Mouse (Mus musculus) neural tube, embryonic 14.5 days (tissue): ENCODE measurements at regions not wholly inside any gene's neighbourhood (a gene's known extent, or its start where the extent isn't known, plus 50 kb on each side); places are given as distances from the start of the nearest gene placed in this dataset.

ENCODE experiments used
- ATAC-seq: fragments of 200-750 bp; cut with Nextera tagmentation; 2 replicates; pipeline ENCODE4 v1.8.0; 2017; ENCODE audit warnings: low read depth, mild to moderate bottlenecking, moderate TSS enrichment, moderate library complexity
- H3K27ac ChIP-seq: fragments of 300-500 bp; sonication (generic); 2 replicates; pipeline ENCODE4 v1.5.1; 2014; ENCODE audit warnings: low read depth, mild to moderate bottlenecking, control low read depth, low read length, moderate library complexity, mixed read lengths
- H3K27me3 ChIP-seq: fragments of 300-500 bp; sonication (generic); 2 replicates; pipeline ENCODE4 v1.6.1; 2014; ENCODE audit warnings: low read length; ENCODE audit not compliant: control insufficient read depth, insufficient read depth
- H3K36me3 ChIP-seq: fragments of 300-500 bp; sonication (generic); 2 replicates; pipeline ENCODE4 v1.6.1; 2014; ENCODE audit warnings: low read length, mixed read lengths; ENCODE audit not compliant: control insufficient read depth, insufficient read depth
- H3K4me1 ChIP-seq: fragments of 300-500 bp; sonication (generic); 2 replicates; pipeline ENCODE4 v1.6.1; 2014; ENCODE audit warnings: low read length; ENCODE audit not compliant: control insufficient read depth, insufficient read depth
- H3K4me2 ChIP-seq: fragments of 300-500 bp; sonication (generic); 2 replicates; pipeline ENCODE4 v1.6.1; 2014; ENCODE audit warnings: mild to moderate bottlenecking, low read depth, low read length, control low read depth
- H3K4me3 ChIP-seq: fragments of 300-500 bp; sonication (generic); 2 replicates; pipeline ENCODE4 v1.5.1; 2014; ENCODE audit warnings: low read depth, low read length, control low read depth, mixed read lengths
- H3K9ac ChIP-seq: fragments of 300-500 bp; sonication (generic); replicated peaks from 2 replicates; pipeline ENCODE4 v1.6.1; 2014; ENCODE audit warnings: low read depth, mild to moderate bottlenecking, control low read depth, low read length, mixed read lengths
- H3K9me3 ChIP-seq: fragments of 300-500 bp; sonication (generic); 2 replicates; pipeline ENCODE4 v1.6.1; 2016; ENCODE audit warnings: low read length; ENCODE audit not compliant: control insufficient read depth
- WGBS: fragments of 180-500 bp; shearing (Covaris S2); extraction: QIAGEN DNeasy Blood & Tissue Kit; methylation state at CpG from one replicate; pipeline ENCODE4 v1.1.7; 2014; 5-methylcytosine and 5-hydroxymethylcytosine counted together

GRCm38 (mm10) chr3:130965275-130965674 lies 145.0 kb upstream of the Lef1 start:
- WGBS = 93% methylated on average over 3 of the region's 3 CpGs
- no peak overlapping the region for H3K27ac ChIP-seq
- H3K4me1 ChIP-seq = peaks cover 15% of the 10 kb centered on the region; the same call in 1 of the 2 replicates
- H3K4me2 ChIP-seq = no peak overlapping the region
- no peaks in the 10 kb centered on the region for H3K36me3 ChIP-seq
- H3K9ac ChIP-seq = no peak overlapping the region
- no peaks in the 10 kb centered on the region for H3K9me3 ChIP-seq
- H3K27me3 ChIP-seq = no peaks in the 10 kb centered on the region
- ATAC-seq = no peak
- no peak overlapping the region for H3K4me3 ChIP-seq

- 81% methylated on average over 6 of the region's 6 CpGs for WGBS
Measured at GRCm38 (mm10) chr3:130964088-130964487, 146.2 kb upstream of the Lef1 start.

GRCm38 (mm10) chr3:130963625-130964024 lies 146.6 kb upstream of the Lef1 start:
- Histone ChIP-seq H3K27ac (no peak overlapping the region), H3K9me3 (no peaks in the 10 kb centered on the region), H3K27me3 (no peaks in the 10 kb centered on the region), H3K4me2 (peak overlapping the region; percentile 41), H3K9ac (no peak overlapping the region), H3K4me1 (peaks cover 15% of the 10 kb centered on the region; the same call in 1 of the 2 replicates), H3K36me3 (no peaks in the 10 kb centered on the region), H3K4me3 (peak overlapping the region; percentile 9; the same call in 1 of the 2 replicates)
- ATAC-seq = peak; percentile 64
- WGBS = 24% methylated on average over 11 of the region's 11 CpGs

More at GRCm38 (mm10) chr3:130964088-130964487, 146.2 kb upstream of the Lef1 start:
- Histone ChIP-seq H3K9me3 (no peaks in the 10 kb centered on the region), H3K9ac (no peak overlapping the region), H3K4me2 (peak overlapping the region; percentile 41; the same call in 1 of the 2 replicates), H3K4me1 (peaks cover 15% of the 10 kb centered on the region; the same call in 1 of the 2 replicates), H3K4me3 (no peak overlapping the region), H3K36me3 (no peaks in the 10 kb centered on the region), H3K27me3 (no peaks in the 10 kb centered on the region), H3K27ac (no peak overlapping the region)
- no peak for ATAC-seq

- peaks cover 15% of the 10 kb centered on the region; the same call in 1 of the 2 replicates for H3K4me1 ChIP-seq
- H3K9me3 ChIP-seq = no peaks in the 10 kb centered on the region
- H3K4me3 ChIP-seq = no peak overlapping the region
- H3K4me2 ChIP-seq = peak overlapping the region; percentile 41
- H3K27me3 ChIP-seq = no peaks in the 10 kb centered on the region
- no peak overlapping the region for H3K9ac ChIP-seq
- WGBS = 51% methylated on average over 12 of the region's 12 CpGs
- no peak overlapping the region for H3K27ac ChIP-seq
- H3K36me3 ChIP-seq = no peaks in the 10 kb centered on the region
- ATAC-seq = peak; percentile 52; the same call in 1 of the 2 replicates
Measured at GRCm38 (mm10) chr3:130962701-130963472, 147.4 kb upstream of the Lef1 start.

- H3K36me3 ChIP-seq = no peaks in the 10 kb centered on the region
- no peak overlapping the region for H3K4me3 ChIP-seq
- H3K4me1 ChIP-seq = peaks cover 15% of the 10 kb centered on the region; the same call in 1 of the 2 replicates
- H3K9ac ChIP-seq = no peak overlapping the region
- H3K27me3 ChIP-seq = no peaks in the 10 kb centered on the region
- ATAC-seq = peak; percentile 21; the same call in 1 of the 2 replicates
- no peaks in the 10 kb centered on the region for H3K9me3 ChIP-seq
- H3K4me2 ChIP-seq = no peak overlapping the region
- WGBS = 19% methylated on average over 14 of the region's 14 CpGs
- no peak overlapping the region for H3K27ac ChIP-seq
Measured at GRCm38 (mm10) chr3:130962151-130962633, 148.1 kb upstream of the Lef1 start.

- Histone ChIP-seq H3K9ac (no peak overlapping the region), H3K27ac (no peak overlapping the region), H3K4me3 (no peak overlapping the region), H3K36me3 (no peaks in the 10 kb centered on the region), H3K27me3 (no peaks in the 10 kb centered on the region), H3K4me2 (no peak overlapping the region), H3K9me3 (no peaks in the 10 kb centered on the region), H3K4me1 (peaks cover 15% of the 10 kb centered on the region; the same call in 1 of the 2 replicates)
- ATAC-seq = peak; percentile 14
- 50% methylated on average over 6 of the region's 6 CpGs for WGBS
Measured at GRCm38 (mm10) chr3:130961704-130962103, 148.6 kb upstream of the Lef1 start.

- ATAC-seq = no peak
- Histone ChIP-seq H3K4me3 (no peak overlapping the region), H3K9me3 (no peaks in the 10 kb centered on the region), H3K27me3 (no peaks in the 10 kb centered on the region), H3K4me1 (no peaks in the 10 kb centered on the region), H3K27ac (no peak overlapping the region), H3K4me2 (no peak overlapping the region), H3K36me3 (no peaks in the 10 kb centered on the region), H3K9ac (no peak overlapping the region)
- WGBS = 79% methylated on average over 4 of the region's 4 CpGs
Measured at GRCm38 (mm10) chr3:130955958-130956357, 154.3 kb upstream of the Lef1 start.

- H3K9ac ChIP-seq = no peak overlapping the region
- H3K4me3 ChIP-seq = no peak overlapping the region
- WGBS = 70% methylated on average over 2 of the region's 2 CpGs
- H3K4me1 ChIP-seq = 0 out of 2 replicates have a peak, but pooled peaks cover under 1% of the 10 kb centered on the region
- H3K27me3 ChIP-seq = no peaks in the 10 kb centered on the region
- ATAC-seq = no peak
- H3K4me2 ChIP-seq = no peak overlapping the region
- H3K9me3 ChIP-seq = no peaks in the 10 kb centered on the region
- no peaks in the 10 kb centered on the region for H3K36me3 ChIP-seq
- no peak overlapping the region for H3K27ac ChIP-seq
Measured at GRCm38 (mm10) chr3:130951381-130951780, 158.9 kb upstream of the Lef1 start.

- Histone ChIP-seq H3K36me3 (no peaks in the 10 kb centered on the region), H3K4me1 (0 out of 2 replicates have a peak, but pooled peaks cover 5% of the 10 kb centered on the region), H3K9ac (no peak overlapping the region), H3K4me2 (no peak overlapping the region), H3K4me3 (no peak overlapping the region), H3K9me3 (no peaks in the 10 kb centered on the region), H3K27ac (no peak overlapping the region), H3K27me3 (no peaks in the 10 kb centered on the region)
- WGBS = 87% methylated on average over 6 of the region's 6 CpGs
- no peak for ATAC-seq
Measured at GRCm38 (mm10) chr3:130950872-130951271, 159.4 kb upstream of the Lef1 start.
